Mouse (Mus musculus) heart, adult 9 months (tissue): ENCODE data around the gene Gm6592.
"Not testable (repeated sequence)": the region's sequence is repeated elsewhere in the genome, so short reads cannot be mapped to it uniquely, and the experiment has no call there.

Experiments used
- DNase-seq, 2 experiments: peaks; one replicate each; pipeline ENCODE4 v3.0.0; 2022; ENCODE audit warnings: low spot score in 2 of 2

Gm6592 gene

GRCm38 (mm10) chrX:8843694-8844093, at the start of gene Gm6592:
Gm6592 (plus strand) TSS chrX:8843994.
- no peak for DNase-seq

GRCm38 (mm10) chrX:8803391-8803790, 40.4 kb upstream of the Gm6592 start, which contains the start of gene Ssxb5:
Ssxb5 (plus strand) TSS chrX:8803691.
- DNase-seq, result not testable (repeated sequence)

- DNase-seq, result peak in 1 of 2 experiments; percentile 13
Observed at GRCm38 (mm10) chrX:8832043-8832442, 11.8 kb upstream of the Gm6592 start.

GRCm38 (mm10) chrX:8852486-8852885, 8.7 kb downstream of the Gm6592 start:
- DNase-seq, result no peak

GRCm38 (mm10) chrX:8864331-8864730, 20.5 kb downstream of the Gm6592 start:
- peak; percentile 9 to 26 for DNase-seq

- not testable (repeated sequence) for DNase-seq
Observed at GRCm38 (mm10) chrX:8873953-8874352, 30.2 kb downstream of the Gm6592 start, which contains the start of gene Gm5751. Gm5751 (plus strand) TSS chrX:8874253.

GRCm38 (mm10) chrX:8884336-8884735, 40.5 kb downstream of the Gm6592 start:
- DNase-seq, result no peak

GRCm38 (mm10) chrX:8891975-8892342, 48.2 kb downstream of the Gm6592 start:
- no peak for DNase-seq

GRCm38 (mm10) chrX:8892343-8893155, 48.8 kb downstream of the Gm6592 start, which contains the start of gene B630019K06Rik:
B630019K06Rik (plus strand) TSS chrX:8892382.
- DNase-seq, result peak; percentile 48 to 52

GRCm38 (mm10) chrX:8893182-8893651, 49.4 kb downstream of the Gm6592 start:
- DNase-seq, result peak in 1 of 2 experiments; percentile 1
